Mouse (Mus musculus) midbrain, embryonic 12.5 days (tissue): ENCODE data around the gene Lmna. TPM values are rescaled to one million over a fixed set of nuclear protein-coding genes. Genes with fewer than 3 reads are reported as not detected.

Source experiments
- ATAC-seq: fragments of 200-750 bp; cut with Nextera tagmentation; 2 replicates; pipeline ENCODE4 v1.8.0; 2017; ENCODE audit warnings: low read depth, moderate TSS enrichment, moderate library complexity; ENCODE audit not compliant: low FRiP score
- H3K27ac ChIP-seq: fragments of 300-500 bp; sonication (generic); replicated peaks from 2 replicates; pipeline ENCODE4 v1.5.1; 2016; ENCODE audit warnings: mild to moderate bottlenecking
- H3K27me3 ChIP-seq: fragments of 300-500 bp; sonication (generic); 2 replicates; pipeline ENCODE4 v1.6.1; 2016; ENCODE audit warnings: mild to moderate bottlenecking
- H3K36me3 ChIP-seq: fragments of 300-500 bp; sonication (generic); 2 replicates; pipeline ENCODE4 v1.6.1; 2016
- H3K4me1 ChIP-seq: fragments of 300-500 bp; sonication (generic); 2 replicates; pipeline ENCODE4 v1.6.1; 2016
- H3K4me2 ChIP-seq: fragments of 300-500 bp; sonication (generic); replicated peaks from 2 replicates; pipeline ENCODE4 v1.6.1; 2016; ENCODE audit warnings: mild to moderate bottlenecking, moderate library complexity
- H3K4me3 ChIP-seq: fragments of 300-500 bp; sonication (generic); 2 replicates; pipeline ENCODE4 v1.5.1; 2016; ENCODE audit warnings: mild to moderate bottlenecking
- H3K9ac ChIP-seq: fragments of 300-500 bp; sonication (generic); replicated peaks from 2 replicates; pipeline ENCODE4 v1.6.1; 2016; ENCODE audit warnings: mild to moderate bottlenecking, moderate library complexity
- H3K9me3 ChIP-seq: fragments of 300-500 bp; sonication (generic); 2 replicates; pipeline ENCODE4 v1.6.1; 2016; ENCODE audit warnings: mild to moderate bottlenecking
- WGBS: fragments of 180-500 bp; shearing (Covaris S2); methylation state at CpG from one replicate; pipeline ENCODE4 v1.1.7; 2016; 5-methylcytosine and 5-hydroxymethylcytosine counted together
- microRNA counts: library from miRNA; unstranded; fragments of <30 nt; microRNA quantifications from one replicate; lab custom pipeline; 2017
- microRNA-seq: library from miRNA; unstranded; fragments of <30 nt; microRNA quantifications from one replicate; pipeline ENCODE4, GENCODE M21; 2017
- polyA plus RNA-seq: library from polyadenylated mRNA; unstranded; fragments of >200 nt; fragmentation: Nextera tagmentation; extraction: Ambion mirVana; gene quantifications from 2 replicates; pipeline ENCODE4 v1.2.1, GENCODE M21; 2016

The Lmna gene
- polyA plus RNA-seq, 1 experiment from 2014 or later = 42.8 TPM

DNA sequence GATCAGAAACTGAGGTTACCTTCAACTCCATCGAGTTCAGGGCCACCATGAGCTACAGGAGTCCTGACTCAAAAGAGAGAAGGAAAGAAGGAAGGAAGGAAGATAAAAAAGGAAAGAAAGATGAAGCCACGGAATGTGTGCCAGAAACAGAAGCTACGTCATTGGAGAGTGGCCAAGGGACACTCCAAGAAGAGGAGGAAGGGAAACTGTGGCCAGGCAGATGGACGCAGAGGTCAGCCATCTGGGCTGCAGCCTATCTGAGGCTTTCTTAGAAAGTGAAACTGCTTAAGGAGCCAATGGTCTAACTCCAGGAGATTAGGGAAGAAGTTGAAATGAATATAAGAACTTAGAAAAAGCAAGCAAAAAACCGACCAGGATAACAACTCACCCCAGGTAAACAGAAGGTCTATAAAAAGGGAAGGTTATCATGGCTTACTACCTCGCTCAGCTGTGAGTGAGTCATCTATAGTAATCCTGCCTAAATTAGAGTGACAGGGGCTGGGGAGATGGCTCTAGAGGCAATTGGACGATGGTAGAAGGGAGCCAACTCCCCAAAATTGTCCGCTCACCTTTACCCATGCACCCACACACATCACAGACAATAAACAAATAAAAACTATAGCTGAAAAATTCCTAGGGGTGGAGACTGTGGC is 63.2 kb downstream of the Lmna start:
- 82% methylated on average over 8 of the region's 8 CpGs for WGBS
- no peak for ATAC-seq
- Histone ChIP-seq H3K4me2 (no peak overlapping the region), H3K4me3 (no peak overlapping the region), H3K9ac (no peak overlapping the region), H3K27me3 (peaks cover 16% of the 10 kb centered on the region), H3K4me1 (peaks cover 16% of the 10 kb centered on the region), H3K36me3 (peaks cover 24% of the 10 kb centered on the region; the same call in 1 of the 2 replicates), H3K27ac (no peak overlapping the region), H3K9me3 (no peaks in the 10 kb centered on the region)

DNA sequence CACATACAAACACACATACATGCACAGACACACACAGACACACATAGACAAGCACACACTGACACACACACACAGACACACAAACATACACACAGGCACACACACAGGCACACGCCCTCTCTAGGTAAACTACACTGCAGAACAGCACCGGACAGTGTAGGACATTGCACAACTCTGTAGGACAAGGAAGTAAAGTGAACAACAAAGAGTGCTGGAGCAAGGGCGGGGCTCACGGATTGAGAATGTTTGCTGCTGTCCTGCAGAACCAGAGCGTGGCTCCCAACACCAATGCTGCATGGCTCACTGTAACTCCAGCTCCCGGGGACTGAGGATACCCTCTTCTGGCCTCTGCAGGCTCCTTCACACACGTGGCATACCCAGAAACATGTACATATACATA is 66.9 kb downstream of the Lmna start:
- H3K4me3 ChIP-seq = no peak overlapping the region
- H3K27me3 ChIP-seq = peaks cover 32% of the 10 kb centered on the region
- peaks cover 10% of the 10 kb centered on the region for H3K4me1 ChIP-seq
- H3K4me2 ChIP-seq = no peak overlapping the region
- 77% methylated on average over 7 of the region's 7 CpGs for WGBS
- peaks cover 18% of the 10 kb centered on the region; the same call in 1 of the 2 replicates for H3K36me3 ChIP-seq
- ATAC-seq = no peak
- H3K9ac ChIP-seq = no peak overlapping the region
- no peak overlapping the region for H3K27ac ChIP-seq
- no peaks in the 10 kb centered on the region for H3K9me3 ChIP-seq

DNA sequence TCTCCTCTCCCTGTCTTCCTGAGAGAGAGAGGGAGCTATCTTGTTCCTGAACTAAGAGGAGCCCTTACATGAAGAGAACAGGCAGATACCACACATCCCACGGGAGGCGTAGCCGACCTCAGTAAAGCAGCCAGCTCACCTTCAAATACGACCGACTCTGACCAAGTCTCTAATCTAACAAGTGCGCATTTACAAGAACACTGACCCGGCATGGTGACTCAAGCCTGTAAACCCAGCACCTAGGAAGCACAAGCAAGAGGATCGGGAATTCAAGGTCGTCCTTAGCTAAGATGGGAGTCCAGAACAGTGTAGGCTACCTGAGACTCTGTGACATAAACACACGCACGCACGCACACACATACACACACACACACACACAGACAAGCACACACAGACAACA is 67.3 kb downstream of the Lmna start:
- Histone ChIP-seq H3K4me1 (peaks cover 12% of the 10 kb centered on the region), H3K36me3 (peaks cover 20% of the 10 kb centered on the region; the same call in 1 of the 2 replicates), H3K4me3 (no peak overlapping the region), H3K27me3 (peaks cover 32% of the 10 kb centered on the region), H3K4me2 (no peak overlapping the region), H3K9me3 (no peaks in the 10 kb centered on the region), H3K9ac (no peak overlapping the region), H3K27ac (no peak overlapping the region)
- ATAC-seq = no peak
- WGBS = 89% methylated on average over 12 of the region's 12 CpGs

DNA sequence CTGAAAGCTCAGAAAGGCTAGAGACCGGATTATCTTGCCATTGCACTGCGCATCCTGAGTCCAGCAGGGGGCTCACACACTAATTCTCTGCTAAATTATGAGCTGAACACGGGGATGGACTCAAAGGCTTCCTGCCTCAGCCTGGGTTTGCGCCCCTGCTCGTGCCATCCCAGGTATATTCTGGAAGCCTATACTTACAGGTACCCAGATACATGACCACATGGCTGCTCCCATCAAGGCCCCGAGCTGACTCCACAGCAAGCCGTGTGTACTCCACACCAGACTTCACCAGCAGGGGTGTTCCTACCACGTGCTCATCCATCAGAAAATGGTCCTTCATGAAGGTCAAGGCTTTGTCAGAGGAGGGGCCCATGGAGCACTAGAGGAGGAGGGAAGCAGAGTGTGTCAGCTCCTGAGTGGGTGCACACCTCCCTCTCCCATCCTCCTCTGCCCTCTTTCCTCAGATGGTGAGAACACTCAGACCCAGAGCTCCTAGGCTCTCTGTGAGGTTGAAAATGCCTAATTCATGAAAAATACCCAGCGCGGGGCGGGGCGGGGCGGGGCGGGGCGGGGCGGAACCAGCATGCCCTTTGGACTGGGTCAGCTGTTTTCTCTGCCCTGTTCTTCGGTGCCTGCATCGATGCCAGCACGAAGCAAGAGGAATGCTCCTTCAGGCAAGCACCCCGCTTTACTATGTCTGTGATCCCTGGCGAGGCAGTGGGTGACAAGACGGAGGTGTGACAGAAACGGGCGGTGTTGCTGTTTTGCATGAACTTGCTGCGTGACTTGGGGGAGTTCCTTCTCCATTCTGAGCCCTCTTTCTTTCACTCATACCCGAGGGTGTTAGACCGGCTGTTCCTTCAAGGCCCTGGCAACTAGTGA is 69.0 kb downstream of the Lmna start:
- Histone ChIP-seq H3K36me3 (peaks cover 24% of the 10 kb centered on the region; the same call in 1 of the 2 replicates), H3K4me3 (no peak overlapping the region), H3K4me2 (peak overlapping the region; percentile 19; the same call in 1 of the 2 replicates), H3K27ac (0 out of 2 replicates have a peak overlapping the region, but pooled peaks have one; percentile 1), H3K27me3 (peaks cover 28% of the 10 kb centered on the region), H3K9ac (0 out of 2 replicates have a peak overlapping the region, but pooled peaks have one; percentile 25), H3K4me1 (peaks cover 23% of the 10 kb centered on the region), H3K9me3 (no peaks in the 10 kb centered on the region)
- WGBS = 25% methylated on average over 27 of the region's 27 CpGs
- no peak for ATAC-seq

DNA sequence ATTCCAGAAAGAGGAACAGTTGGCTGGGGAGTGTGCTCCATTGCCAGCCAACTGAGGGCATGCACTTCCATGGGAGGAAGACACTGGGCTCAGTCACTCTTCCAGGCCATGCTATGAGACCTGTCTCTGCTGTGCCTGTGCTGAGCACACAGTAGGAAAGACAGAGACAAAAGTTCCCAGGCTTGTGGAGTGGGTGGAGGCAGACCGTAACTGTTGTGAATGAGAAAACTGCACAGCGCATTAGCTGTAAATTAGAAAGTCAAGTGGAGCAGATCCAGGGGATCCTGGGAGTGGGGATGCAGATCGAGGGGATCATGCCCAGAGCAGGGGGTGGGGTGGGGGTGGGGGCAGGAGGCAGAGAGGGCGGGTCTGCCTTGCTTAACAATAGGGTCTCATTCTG is 70.2 kb downstream of the Lmna start:
- Histone ChIP-seq H3K4me1 (peaks cover 23% of the 10 kb centered on the region), H3K4me2 (no peak overlapping the region), H3K27ac (no peak overlapping the region), H3K9me3 (no peaks in the 10 kb centered on the region), H3K27me3 (peaks cover 28% of the 10 kb centered on the region; the same call in 1 of the 2 replicates), H3K36me3 (peaks cover 24% of the 10 kb centered on the region; the same call in 1 of the 2 replicates), H3K4me3 (no peak overlapping the region), H3K9ac (no peak overlapping the region)
- no peak for ATAC-seq
- WGBS = 48% methylated on average over 4 of the region's 4 CpGs

DNA sequence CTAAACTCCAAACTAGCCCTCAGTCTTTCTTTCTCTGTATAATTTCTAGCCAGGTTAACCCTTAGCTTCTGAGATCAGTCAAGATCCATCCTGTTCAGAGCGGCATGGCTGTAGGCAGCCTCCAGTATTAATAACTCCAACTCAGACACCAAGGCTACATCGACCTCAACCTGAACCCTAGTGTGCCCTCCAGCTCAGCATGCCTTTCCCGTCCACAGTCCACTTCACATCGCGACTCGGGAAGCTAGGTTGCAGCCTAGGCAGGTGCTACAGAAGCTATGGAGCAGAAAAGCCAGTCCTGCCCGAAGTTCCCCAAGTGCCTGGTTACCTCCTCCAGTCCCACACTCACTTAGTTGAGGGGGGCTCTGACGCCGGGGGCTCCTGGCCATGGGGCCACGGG is 72.3 kb downstream of the Lmna start:
- peak overlapping the region; percentile 12; the same call in 1 of the 2 replicates for H3K27ac ChIP-seq
- H3K9ac ChIP-seq = peak overlapping the region; percentile 24; the same call in 1 of the 2 replicates
- peaks cover 21% of the 10 kb centered on the region; the same call in 1 of the 2 replicates for H3K36me3 ChIP-seq
- H3K9me3 ChIP-seq = no peaks in the 10 kb centered on the region
- peaks cover 22% of the 10 kb centered on the region; the same call in 1 of the 2 replicates for H3K27me3 ChIP-seq
- H3K4me2 ChIP-seq = peak overlapping the region; percentile 53
- 82% methylated on average over 10 of the region's 10 CpGs for WGBS
- H3K4me1 ChIP-seq = peaks cover 23% of the 10 kb centered on the region
- H3K4me3 ChIP-seq = 0 out of 2 replicates have a peak overlapping the region, but pooled peaks have one; percentile 29
- no peak for ATAC-seq

DNA sequence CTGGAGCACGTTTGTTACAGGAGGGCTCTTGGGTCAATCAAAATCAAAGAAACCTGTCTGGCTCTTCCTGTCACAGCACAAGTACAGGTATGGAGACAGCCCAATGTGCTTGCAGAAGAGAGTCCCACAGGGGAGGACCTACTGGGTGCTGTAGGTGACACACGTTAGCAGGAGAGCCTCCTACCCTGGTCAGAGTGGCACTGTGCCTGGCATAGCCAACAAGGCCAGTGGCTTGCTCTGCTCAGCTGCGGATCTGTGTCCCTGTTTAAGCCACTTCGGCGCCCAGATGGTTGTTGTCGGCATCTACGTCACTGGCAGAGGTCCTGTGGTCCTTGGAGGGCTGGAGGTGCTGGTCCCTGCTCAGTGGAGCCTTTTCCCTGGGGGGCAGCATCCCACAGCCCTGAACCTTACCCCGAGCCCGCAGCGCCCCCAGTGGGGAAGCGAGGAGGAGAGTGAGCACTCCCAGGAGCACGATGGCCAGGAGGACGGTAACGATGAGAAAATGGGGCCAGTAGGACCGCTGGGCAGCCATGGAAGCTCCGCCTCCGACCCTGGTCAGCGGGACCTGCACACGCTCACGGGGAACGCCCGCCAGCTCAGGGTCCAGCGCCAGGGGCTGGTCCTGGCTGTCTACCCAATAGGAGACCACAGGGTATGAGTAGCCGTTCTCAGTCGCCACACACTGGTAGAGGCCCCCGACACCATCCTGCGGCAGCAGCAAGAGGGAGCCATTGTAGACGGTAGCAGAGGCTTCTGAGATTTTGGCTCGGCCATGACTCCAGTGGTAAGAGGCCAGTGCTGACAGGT is 73.2 kb downstream of the Lmna start:
- 9% methylated on average over 29 of the region's 29 CpGs for WGBS
- peak overlapping the region; percentile 12; the same call in 1 of the 2 replicates for H3K27ac ChIP-seq

DNA sequence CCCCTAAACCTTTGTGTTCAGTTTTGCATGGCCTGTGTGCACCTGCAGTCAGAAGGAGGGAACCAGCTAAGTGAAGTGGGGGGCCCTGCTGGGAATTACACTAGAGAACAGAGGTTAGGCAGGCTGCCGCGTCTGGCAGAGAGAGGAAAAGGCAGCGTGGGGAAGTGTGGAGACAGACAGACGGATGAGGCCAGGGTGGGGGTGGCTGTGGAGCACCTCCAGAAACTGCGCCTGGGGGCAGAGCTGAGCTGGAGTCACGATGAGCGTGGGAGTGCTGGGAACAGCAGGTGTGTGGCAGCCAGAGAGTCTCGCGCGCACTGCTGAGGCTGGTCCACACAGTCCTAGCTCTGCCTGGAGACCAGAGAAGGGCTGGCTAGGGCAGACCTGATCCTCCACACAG is 74.2 kb downstream of the Lmna start:
- Histone ChIP-seq H3K27me3 (peaks cover 13% of the 10 kb centered on the region; the same call in 1 of the 2 replicates), H3K36me3 (peaks cover 21% of the 10 kb centered on the region; the same call in 1 of the 2 replicates), H3K4me3 (no peak overlapping the region), H3K9ac (no peak overlapping the region), H3K27ac (no peak overlapping the region), H3K9me3 (no peaks in the 10 kb centered on the region), H3K4me2 (no peak overlapping the region), H3K4me1 (peaks cover 17% of the 10 kb centered on the region)
- WGBS = 76% methylated on average over 10 of the region's 10 CpGs
- no peak for ATAC-seq

More for the DNA sequence above, 73.2 kb downstream of the Lmna start:
- Histone ChIP-seq H3K9ac (peak overlapping the region; percentile 24; the same call in 1 of the 2 replicates), H3K4me3 (peak overlapping the region; percentile 29), H3K36me3 (peaks cover 21% of the 10 kb centered on the region; the same call in 1 of the 2 replicates), H3K4me1 (peaks cover 23% of the 10 kb centered on the region), H3K27me3 (peaks cover 21% of the 10 kb centered on the region; the same call in 1 of the 2 replicates), H3K4me2 (peak overlapping the region; percentile 53), H3K9me3 (no peaks in the 10 kb centered on the region)
- ATAC-seq = peak; percentile 90

MicroRNAs within 50 kb of the gene (microRNA counts, 519-probe panel; counts per million panel counts)
- not detected for microRNA mmu-miR-1905 (lab: Ali Mortazavi, UCI)

Small RNA genes within 50 kb of the gene (microRNA-seq; reads per million reads assigned to microRNA genes)
- gene Mir1905 (not detected), gene Mir7011 (not detected)

Other genes with a start within 250 kb of the Lmna start
- gene Gm38392, start 222.7 kb downstream of the Lmna start, polyA plus RNA-seq = not detected in 2 replicates
- gene Tsacc, start 213.0 kb downstream of the Lmna start, polyA plus RNA-seq = 10.9 and 12.8 TPM in 2 replicates
- 606 and 646 TPM in 2 replicates for gene Cct3, start 212.8 kb downstream of the Lmna start, polyA plus RNA-seq
- gene Glmp, start 184.9 kb downstream of the Lmna start, polyA plus RNA-seq = 104 and 128 TPM in 2 replicates
- gene Tmem79, start 173.8 kb downstream of the Lmna start, polyA plus RNA-seq = 1.9 and 2.3 TPM in 2 replicates
- 94.1 and 101 TPM in 2 replicates for gene Smg5, start 173.7 kb downstream of the Lmna start, polyA plus RNA-seq
- 0.82 and 0.89 TPM in 2 replicates for gene Paqr6, start 145.4 kb downstream of the Lmna start, polyA plus RNA-seq
- gene Bglap3, start 137.2 kb downstream of the Lmna start, polyA plus RNA-seq = 0.10 TPM in 1 of 2 replicates, not detected in the other
- gene Bglap2, start 131.3 kb downstream of the Lmna start, polyA plus RNA-seq = not detected in 2 replicates
- not detected in 2 replicates for gene Bglap, start 125.5 kb downstream of the Lmna start, polyA plus RNA-seq
- gene Pmf1, start 99.6 kb downstream of the Lmna start, polyA plus RNA-seq = 100.0 and 101 TPM in 2 replicates
- 23.6 and 24.6 TPM in 2 replicates for gene Slc25a44, start 84.8 kb downstream of the Lmna start, polyA plus RNA-seq
- 19.3 and 20.3 TPM in 2 replicates for gene Sema4a, start 48.8 kb downstream of the Lmna start, polyA plus RNA-seq
- gene Mex3a, start 22.4 kb upstream of the Lmna start, polyA plus RNA-seq = 47.8 and 49.9 TPM in 2 replicates
- gene Rab25, start 38.3 kb upstream of the Lmna start, polyA plus RNA-seq = 0.21 and 0.47 TPM in 2 replicates
- gene Lamtor2, start 43.1 kb upstream of the Lmna start, polyA plus RNA-seq = 137 and 152 TPM in 2 replicates
- gene Ubqln4, start 43.8 kb upstream of the Lmna start, polyA plus RNA-seq = 64.7 and 71.2 TPM in 2 replicates
- gene Ssr2, start 65.9 kb upstream of the Lmna start, polyA plus RNA-seq = 132 and 137 TPM in 2 replicates
- gene Arhgef2, start 96.0 kb upstream of the Lmna start, polyA plus RNA-seq = 143 and 150 TPM in 2 replicates
- not detected in 2 replicates for gene Rxfp4, start 143.2 kb upstream of the Lmna start, polyA plus RNA-seq
- gene Khdc4, start 175.8 kb upstream of the Lmna start, polyA plus RNA-seq = 122 and 123 TPM in 2 replicates
- gene Rit1, start 206.9 kb upstream of the Lmna start, polyA plus RNA-seq = 43.6 and 44.7 TPM in 2 replicates